Mouse (Mus musculus) brain, embryonic 18.5 days (tissue): ENCODE data around the gene Zbtb7b.

Experiments used
- DNase-seq: peaks from one replicate; pipeline ENCODE4 v3.0.0-alpha.2; 2012; ENCODE audit warnings: low read depth, low spot score

Gene Zbtb7b

GRCm38 (mm10) chr3:89337062-89337720 lies 57.4 kb downstream of the Zbtb7b start:
- DNase-seq, result no peak

GRCm38 (mm10) chr3:89336529-89336928 lies 58.0 kb downstream of the Zbtb7b start:
- no peak for DNase-seq

GRCm38 (mm10) chr3:89333053-89333452 lies 61.5 kb downstream of the Zbtb7b start:
- no peak for DNase-seq

GRCm38 (mm10) chr3:89332476-89332875 lies 62.1 kb downstream of the Zbtb7b start:
- DNase-seq, result no peak

- no peak for DNase-seq
Observed at GRCm38 (mm10) chr3:89332013-89332412, 62.6 kb downstream of the Zbtb7b start.

- DNase-seq, result no peak
Observed at GRCm38 (mm10) chr3:89331561-89331960, 63.0 kb downstream of the Zbtb7b start.

- DNase-seq, result no peak
Observed at GRCm38 (mm10) chr3:89330948-89331347, 63.6 kb downstream of the Zbtb7b start.

GRCm38 (mm10) chr3:89330346-89330745 lies 64.2 kb downstream of the Zbtb7b start:
- DNase-seq, result no peak

GRCm38 (mm10) chr3:89328623-89329022 lies 66.0 kb downstream of the Zbtb7b start:
- DNase-seq, result no peak
